ENCODE assay signal across 11 mouse cellular contexts in genomic region chr8:121119635-121120455, GRCm38 (mm10). TPM values are rescaled to one million over a fixed set of nuclear protein-coding genes. Genes with fewer than 3 reads are reported as not detected.
DNase-seq lines count a peak whose midpoint lies in the region; ATAC-seq and TF ChIP-seq lines count a peak whose summit lies in the region.
"Had no signal": no experiment of that assay in that cellular context is flagged by ENCODE, and none has a peak within 500 bp of the region (broad histone marks: within the 10 kb centered on the region; RNA-seq: fewer than 3 reads in every experiment).

No protein-coding gene starts in this region.

- H3K79me2 ChIP-seq in MEL (ENCODE audit: control insufficient read depth, insufficient read depth, low read length, poor library complexity) = peaks cover 62% of the 10 kb centered on the region

- H3K9me3 ChIP-seq in heart, embryonic 16.5 days (replicated peaks; ENCODE audit: control insufficient read depth, low read length) = peaks cover 5% of the 10 kb centered on the region
- H3K9me3 ChIP-seq in MEL (replicated peaks; ENCODE audit: insufficient read depth, low read length) = no peaks in the 10 kb centered on the region
- H3K9me3 ChIP-seq in embryonic facial prominence, embryonic 12.5 days = no peaks in the 10 kb centered on the region
- no peaks in the 10 kb centered on the region for H3K9me3 ChIP-seq in limb, embryonic 11.5 days (ENCODE audit: control insufficient read depth, low read length)
- H3K9me3 ChIP-seq: liver, embryonic 15.5 days had no signal

- H3K9ac ChIP-seq in heart, embryonic 16.5 days (ENCODE audit: low read length) = peak overlapping the region; percentile 56
- H3K9ac ChIP-seq in MEL (ENCODE audit: control insufficient read depth, low read depth, low read length, poor library complexity, severe bottlenecking) = peak overlapping the region; percentile 64
- H3K9ac ChIP-seq in embryonic facial prominence, embryonic 12.5 days = peak overlapping the region; percentile 51
- H3K9ac ChIP-seq in limb, embryonic 11.5 days (ENCODE audit: low read length) = no peak overlapping the region
- H3K9ac ChIP-seq: liver, embryonic 15.5 days had no signal

- H3K27me3 ChIP-seq in heart, embryonic 16.5 days (ENCODE audit: control insufficient read depth, insufficient read depth, low read length) = peaks cover 88% of the 10 kb centered on the region
- H3K27me3 ChIP-seq in MEL (ENCODE audit: control insufficient read depth in 1 of 2, insufficient read depth in 2 of 2, low read length in 2 of 2) = no peaks in the 10 kb centered on the region
- peaks cover 84% of the 10 kb centered on the region for H3K27me3 ChIP-seq in embryonic facial prominence, embryonic 12.5 days
- H3K27me3 ChIP-seq in limb, embryonic 11.5 days (ENCODE audit: control insufficient read depth, insufficient read depth, low read length) = peaks cover 88% of the 10 kb centered on the region

- H3K4me1 ChIP-seq in heart, embryonic 16.5 days (ENCODE audit: control insufficient read depth, insufficient read depth, low read length) = no peaks in the 10 kb centered on the region; the same call in 1 of the 2 replicates
- peaks cover 0 to 7% of the 10 kb centered on the region in 2 experiments; a peak in 3 of 4 replicates for H3K4me1 ChIP-seq in MEL (ENCODE audit: control insufficient read depth in 1 of 2, insufficient read depth in 2 of 2, low read length in 2 of 2)
- H3K4me1 ChIP-seq in embryonic facial prominence, embryonic 12.5 days = peaks cover 15% of the 10 kb centered on the region
- peaks cover 28% of the 10 kb centered on the region for H3K4me1 ChIP-seq in limb, embryonic 11.5 days (ENCODE audit: control insufficient read depth, insufficient read depth, low read length)

- no peak for TF ChIP-seq POLR2A in MEL (IDR thresholded peaks at IDR 0.05; ENCODE audit: control insufficient read depth in 1 of 2, insufficient read depth in 1 of 2, low read depth in 1 of 2, low read length in 2 of 2, poor library complexity in 1 of 2)

- 0 out of 2 replicates have a peak overlapping the region, but pooled peaks have one; percentile 14 for H3K27ac ChIP-seq in heart, embryonic 16.5 days (ENCODE audit: low read length)
- H3K27ac ChIP-seq in MEL (ENCODE audit: control insufficient read depth, low read depth, low read length) = peak overlapping the region; percentile 56
- peak overlapping the region; percentile 36; the same call in 1 of the 2 replicates for H3K27ac ChIP-seq in embryonic facial prominence, embryonic 12.5 days
- H3K27ac ChIP-seq in limb, embryonic 11.5 days (replicated peaks; ENCODE audit: low read depth, low read length) = no peak overlapping the region
- H3K27ac ChIP-seq: liver, embryonic 15.5 days had no signal

- no peak for DNase-seq in heart, postnatal 4 days
- peak; percentile 27 for DNase-seq in MEL (ENCODE audit: low read depth, low spot score)
- DNase-seq in limb, embryonic 11.5 days (ENCODE audit: low spot score) = peak; percentile 43
- DNase-seq in thymus, postnatal 4 days = no peak
- DNase-seq in retina, postnatal 1 day = no peak
- no peak for DNase-seq in cerebellum, postnatal 4 days (ENCODE audit: low spot score in 2 of 2)
- DNase-seq: layer of hippocampus, adult 9-11 months had no signal

- ATAC-seq in heart, embryonic 16.5 days (replicated peaks; ENCODE audit: extremely low read depth, insufficient read depth, low FRiP score) = no peak
- ATAC-seq in embryonic facial prominence, embryonic 12.5 days (ENCODE audit: insufficient number of reproducible peaks, insufficient read depth, low FRiP score, low TSS enrichment) = no peak
- no peak for ATAC-seq in limb, embryonic 11.5 days (ENCODE audit: insufficient number of reproducible peaks, low FRiP score, low TSS enrichment, low read depth)
- ATAC-seq: midbrain, embryonic 16.5 days had no signal

- H3K4me2 ChIP-seq in heart, embryonic 16.5 days (ENCODE audit: low read depth, low read length) = peak overlapping the region; percentile 46
- peak overlapping the region; percentile 91 for H3K4me2 ChIP-seq in embryonic facial prominence, embryonic 12.5 days (replicated peaks)
- peak overlapping the region; percentile 88 for H3K4me2 ChIP-seq in limb, embryonic 11.5 days (ENCODE audit: low read depth, severe bottlenecking)
- H3K4me2 ChIP-seq: liver, embryonic 15.5 days had no signal

- peak overlapping the region; percentile 66 for H3K4me3 ChIP-seq in heart, embryonic 16.5 days (ENCODE audit: low read length)
- H3K4me3 ChIP-seq in MEL (ENCODE audit: control insufficient read depth in 1 of 2, insufficient read depth in 1 of 2, low read depth in 2 of 2, low read length in 2 of 2) = peak overlapping the region; percentile 61 to 63
- peak overlapping the region; percentile 64 for H3K4me3 ChIP-seq in embryonic facial prominence, embryonic 12.5 days
- peak overlapping the region; percentile 50 for H3K4me3 ChIP-seq in limb, embryonic 11.5 days (ENCODE audit: low read depth, low read length)
- H3K4me3 ChIP-seq: liver, embryonic 15.5 days had no signal

- WGBS in heart, embryonic 16.5 days = 27% methylated on average over 12 of the region's 12 CpGs
- 5% methylated on average over 12 of the region's 12 CpGs for WGBS in embryonic facial prominence, embryonic 12.5 days
- WGBS in limb, embryonic 11.5 days = 6% methylated on average over 12 of the region's 12 CpGs

- no peak for TF ChIP-seq CTCF in MEL (IDR thresholded peaks at IDR 0.05 in 2 of 3, conservative IDR thresholded peaks at IDR 0.05 in 1 of 3; ENCODE audit: control insufficient read depth in 1 of 3, insufficient read depth in 1 of 3, low read depth in 2 of 3, low read length in 3 of 3, poor library complexity in 1 of 3, severe bottlenecking in 1 of 3)

- TF ChIP-seq EP300 in MEL (IDR thresholded peaks at IDR 0.05; ENCODE audit: low read depth in 1 of 2, low read length in 2 of 2) = no peak

- no peak for TF ChIP-seq RAD21 in MEL (IDR thresholded peaks at IDR 0.05; ENCODE audit: low read depth, low read length)

- H3K36me3 ChIP-seq in heart, embryonic 16.5 days (ENCODE audit: control insufficient read depth, insufficient read depth) = no peaks in the 10 kb centered on the region
- peaks cover 0 to 6% of the 10 kb centered on the region in 2 experiments; a peak in 3 of 4 replicates for H3K36me3 ChIP-seq in MEL (ENCODE audit: control insufficient read depth in 1 of 2, insufficient read depth in 2 of 2, low read length in 2 of 2)
- H3K36me3 ChIP-seq in embryonic facial prominence, embryonic 12.5 days = 0 out of 2 replicates have a peak, but pooled peaks cover 3% of the 10 kb centered on the region
- H3K36me3 ChIP-seq in limb, embryonic 11.5 days (ENCODE audit: control insufficient read depth, insufficient read depth, low read length) = no peaks in the 10 kb centered on the region
- H3K36me3 ChIP-seq: liver, embryonic 15.5 days had no signal

TF ChIP-seq in MEL, 35 proteins besides CTCF, POLR2A, EP300 and RAD21:
- TF ChIP-seq CHD2 (IDR thresholded peaks at IDR 0.05; ENCODE audit: low read length) (no peak), TAL1 (IDR thresholded peaks at IDR 0.05; ENCODE audit: low read length) (no peak), TBP (IDR thresholded peaks at IDR 0.05; ENCODE audit: low read depth, low read length) (0 out of 2 replicates have a peak, but pooled peaks have one; percentile 20)

RNA-seq across cellular contexts. Expression of gene Foxc2, which starts 3.9 kb away (rescaled TPM):
- 3.5 and 4.4 TPM in 2 replicates for polyA plus RNA-seq in heart, embryonic 16.5 days (2015; fragmentation: Nextera tagmentation; extraction: Ambion mirVana)
- total RNA-seq in heart, postnatal 4 days (2021) = 1 to 10 TPM; 8.7 to 8.9 TPM
- total RNA-seq in MEL (2012; rRNA removed) = 15.4 and 19.2 TPM in 2 replicates
- 10 to 100 TPM in 1 of 2 experiments, not detected in 1; 13.6 TPM for polyA plus RNA-seq in MEL (2012; ENCODE audit: insufficient read depth in 1 of 2, insufficient read length in 2 of 2, low read depth in 1 of 2, low replicate concordance in 2 of 2, missing spikeins in 1 of 2)
- 26.8 and 29.8 TPM in 2 replicates for polyA plus RNA-seq in embryonic facial prominence, embryonic 12.5 days (2016; fragmentation: Nextera tagmentation; extraction: Ambion mirVana)
- polyA plus RNA-seq in limb, embryonic 11.5 days (2014; fragmentation: Nextera tagmentation; extraction: Ambion mirVana) = 3.2 and 4.2 TPM in 2 replicates
- polyA plus RNA-seq: liver, embryonic 15.5 days had no signal

RNA-seq across cellular contexts. Expression of gene Foxl1, which starts 7.9 kb away (rescaled TPM):
- polyA plus RNA-seq in heart, embryonic 16.5 days (2015; fragmentation: Nextera tagmentation; extraction: Ambion mirVana) = 0.49 and 0.62 TPM in 2 replicates
- total RNA-seq in heart, postnatal 4 days (2021) = under 1 TPM; 0.56 to 0.60 TPM
- total RNA-seq in MEL (2012; rRNA removed) = 0.12 and 0.13 TPM in 2 replicates
- under 1 TPM in 1 of 2 experiments, not detected in 1; 0.07 TPM for polyA plus RNA-seq in MEL (2012; ENCODE audit: insufficient read depth in 1 of 2, insufficient read length in 2 of 2, low read depth in 1 of 2, low replicate concordance in 2 of 2, missing spikeins in 1 of 2)
- polyA plus RNA-seq in embryonic facial prominence, embryonic 12.5 days (2016; fragmentation: Nextera tagmentation; extraction: Ambion mirVana) = 4.6 and 5.2 TPM in 2 replicates
- polyA plus RNA-seq in limb, embryonic 11.5 days (2014; fragmentation: Nextera tagmentation; extraction: Ambion mirVana) = 0.07 TPM in 1 of 2 replicates, not detected in the other

RNA-seq across cellular contexts. Expression of gene Mthfsd, which starts 11.7 kb away (rescaled TPM):
- polyA plus RNA-seq in heart, embryonic 16.5 days (2015; fragmentation: Nextera tagmentation; extraction: Ambion mirVana) = 32.1 and 32.3 TPM in 2 replicates
- 10 to 100 TPM; 14.5 to 15.3 TPM for total RNA-seq in heart, postnatal 4 days (2021)
- total RNA-seq in MEL (2012; rRNA removed) = 46.1 and 49.8 TPM in 2 replicates
- polyA plus RNA-seq in MEL (2012; ENCODE audit: insufficient read depth in 1 of 2, insufficient read length in 2 of 2, low read depth in 1 of 2, low replicate concordance in 2 of 2, missing spikeins in 1 of 2) = 10 to 100 TPM in 1 of 2 experiments, not detected in 1; 62.6 TPM
- 66.9 and 75.0 TPM in 2 replicates for polyA plus RNA-seq in embryonic facial prominence, embryonic 12.5 days (2016; fragmentation: Nextera tagmentation; extraction: Ambion mirVana)
- polyA plus RNA-seq in limb, embryonic 11.5 days (2014; fragmentation: Nextera tagmentation; extraction: Ambion mirVana) = 61.9 and 64.6 TPM in 2 replicates

RNA-seq across cellular contexts. Expression of gene Foxf1, which starts 35.7 kb away (rescaled TPM):
- polyA plus RNA-seq in heart, embryonic 16.5 days (2015; fragmentation: Nextera tagmentation; extraction: Ambion mirVana) = 1.9 and 8.9 TPM in 2 replicates
- total RNA-seq in heart, postnatal 4 days (2021) = under 1 TPM; 0.43 to 0.50 TPM
- not detected in 2 replicates for total RNA-seq in MEL (2012; rRNA removed)
- polyA plus RNA-seq in MEL (2012; ENCODE audit: insufficient read depth in 1 of 2, insufficient read length in 2 of 2, low read depth in 1 of 2, low replicate concordance in 2 of 2, missing spikeins in 1 of 2) = not detected
- polyA plus RNA-seq in embryonic facial prominence, embryonic 12.5 days (2016; fragmentation: Nextera tagmentation; extraction: Ambion mirVana) = 35.0 and 35.9 TPM in 2 replicates
- polyA plus RNA-seq in limb, embryonic 11.5 days (2014; fragmentation: Nextera tagmentation; extraction: Ambion mirVana) = 0.27 and 0.65 TPM in 2 replicates

Comparison
In these comparisons a context has a peak if more than half of its experiments do, and no peak if none do; other contexts are left out.
1. DNase-seq: peak in MEL (single experiment) and limb, embryonic 11.5 days (single experiment); none in heart, postnatal 4 days (single experiment), thymus, postnatal 4 days (single experiment), retina, postnatal 1 day (single experiment) and cerebellum, postnatal 4 days (0 of 2).
2. Peak in every context shown above with its lines, with median percentiles within 50 percentile points of each other: H3K4me2 ChIP-seq and H3K4me3 ChIP-seq.